Mouse (Mus musculus) limb, embryonic 12.5 days (tissue): Measurements from ENCODE around the gene Cryba1. TPM values are rescaled to one million over a fixed set of nuclear protein-coding genes. Genes with fewer than 3 reads are reported as not detected.
A peak's percentile ranks its signal among the peaks of the same experiment; 100 is the strongest.

Experiments
- ATAC-seq: fragments of 200-750 bp; cut with Nextera tagmentation; 2 replicates; pipeline ENCODE4 v1.8.0; 2017; ENCODE audit warnings: low read depth, moderate TSS enrichment; ENCODE audit not compliant: insufficient number of reproducible peaks, insufficient read depth, low FRiP score, low TSS enrichment
- H3K27ac ChIP-seq: fragments of 300-500 bp; sonication (generic); 2 replicates; pipeline ENCODE4 v1.5.1; 2016; ENCODE audit warnings: mild to moderate bottlenecking, moderate library complexity
- H3K27me3 ChIP-seq: fragments of 300-500 bp; sonication (generic); 2 replicates; pipeline ENCODE4 v1.6.1; 2016; ENCODE audit warnings: mild to moderate bottlenecking, moderate library complexity
- H3K36me3 ChIP-seq: fragments of 300-500 bp; sonication (generic); 2 replicates; pipeline ENCODE4 v1.6.1; 2016; ENCODE audit warnings: mild to moderate bottlenecking, moderate library complexity
- H3K4me1 ChIP-seq: fragments of 300-500 bp; sonication (generic); replicated peaks from 2 replicates; pipeline ENCODE4 v1.6.1; 2016
- H3K4me2 ChIP-seq: fragments of 300-500 bp; sonication (generic); 2 replicates; pipeline ENCODE4 v1.6.1; 2016; ENCODE audit warnings: mild to moderate bottlenecking, moderate library complexity
- H3K4me3 ChIP-seq: fragments of 300-500 bp; sonication (generic); replicated peaks from 2 replicates; pipeline ENCODE4 v1.5.1; 2016; ENCODE audit warnings: mild to moderate bottlenecking
- H3K9ac ChIP-seq: fragments of 300-500 bp; sonication (generic); replicated peaks from 2 replicates; pipeline ENCODE4 v1.6.1; 2016; ENCODE audit warnings: mild to moderate bottlenecking, moderate library complexity
- H3K9me3 ChIP-seq: fragments of 300-500 bp; sonication (generic); 2 replicates; pipeline ENCODE4 v1.6.1; 2016; ENCODE audit warnings: mild to moderate bottlenecking, moderate library complexity
- whole genome bisulfite sequencing: fragments of 180-500 bp; shearing (Covaris S2); methylation state at CpG from one replicate; pipeline ENCODE4 v1.1.7; 2016; 5-methylcytosine and 5-hydroxymethylcytosine counted together
- polyA plus RNA-seq: library from polyadenylated mRNA; unstranded; fragments of >200 nt; fragmentation: Nextera tagmentation; extraction: Ambion mirVana; gene quantifications from 2 replicates; pipeline ENCODE4 v1.2.1, GENCODE M21; 2016

The Cryba1 gene
- polyA plus RNA-seq, 1 experiment from 2014 or later, result not detected

DNA sequence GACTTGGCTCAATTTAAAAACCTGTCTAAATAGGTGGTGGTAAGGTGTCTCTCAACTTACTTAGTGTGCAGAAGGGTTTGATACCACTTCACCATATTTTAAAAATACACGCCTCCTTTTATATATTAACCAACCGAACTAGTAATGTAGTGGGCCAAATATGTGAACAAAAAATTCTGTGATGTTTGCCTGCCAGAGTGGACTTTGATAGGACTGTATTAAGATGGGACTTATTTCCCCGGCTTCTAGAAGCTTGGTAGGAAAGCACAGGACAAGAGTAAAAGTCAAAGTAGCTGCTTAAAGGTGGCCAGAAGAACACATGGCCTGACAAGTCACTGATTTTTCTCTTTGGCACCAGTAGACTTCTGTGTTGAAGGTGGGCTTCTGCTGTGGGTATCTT, 11.3 kb downstream of the Cryba1 start:
- Histone ChIP-seq H3K27me3 (no peaks in the 10 kb centered on the region), H3K4me3 (no peak overlapping the region), H3K9ac (no peak overlapping the region), H3K4me1 (no peaks in the 10 kb centered on the region), H3K36me3 (peaks cover 30% of the 10 kb centered on the region), H3K27ac (no peak overlapping the region), H3K4me2 (no peak overlapping the region), H3K9me3 (no peaks in the 10 kb centered on the region)
- 93% methylated on average over 3 of the region's 3 CpGs for WGBS
- ATAC-seq, result no peak

DNA sequence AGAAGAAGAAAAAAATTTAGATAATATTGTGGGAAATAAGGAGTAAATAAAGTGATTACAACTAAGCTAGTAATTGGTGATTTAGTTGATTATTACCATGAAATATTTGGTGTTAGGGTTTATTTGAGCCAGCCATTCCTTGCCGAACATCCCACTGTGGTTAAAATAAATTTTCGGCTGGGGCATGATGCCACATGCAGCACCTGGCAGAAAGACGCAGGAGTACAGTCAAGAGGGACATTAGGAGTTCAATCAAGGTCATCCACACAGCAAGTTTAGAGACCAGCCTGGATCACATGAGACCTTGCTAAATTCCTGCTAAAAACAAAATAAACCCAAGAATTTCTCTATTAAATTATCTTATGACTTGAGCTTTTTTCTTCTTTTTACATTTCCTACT, 16.0 kb downstream of the Cryba1 start:
- Histone ChIP-seq H3K4me2 (no peak overlapping the region), H3K4me3 (no peak overlapping the region), H3K27me3 (no peaks in the 10 kb centered on the region), H3K36me3 (peaks cover 59% of the 10 kb centered on the region), H3K9ac (no peak overlapping the region), H3K27ac (no peak overlapping the region), H3K4me1 (no peaks in the 10 kb centered on the region), H3K9me3 (no peaks in the 10 kb centered on the region)
- 74% methylated on average over 3 of the region's 3 CpGs for WGBS
- ATAC-seq, result no peak

DNA sequence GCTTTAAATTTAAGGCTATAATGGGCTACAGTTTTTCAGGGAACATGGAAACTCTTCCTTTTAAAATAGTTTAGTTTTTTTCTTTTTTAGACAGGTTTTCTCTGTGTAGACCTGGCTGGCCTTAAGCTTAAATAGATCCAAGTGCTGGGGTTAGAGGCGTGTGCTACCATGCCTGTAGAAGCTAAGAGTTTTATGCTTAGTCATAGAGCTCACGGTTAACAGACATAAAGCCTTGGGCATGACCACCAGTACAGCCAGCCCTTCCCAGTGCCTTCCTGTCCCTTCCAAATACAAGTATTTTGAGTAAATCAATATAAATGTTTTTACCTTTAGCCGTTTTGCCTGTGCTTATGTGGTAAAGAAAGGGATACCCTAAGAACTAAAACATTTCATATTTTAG, 19.2 kb downstream of the Cryba1 start:
- Histone ChIP-seq H3K27ac (no peak overlapping the region), H3K4me1 (no peaks in the 10 kb centered on the region), H3K36me3 (peaks cover 73% of the 10 kb centered on the region), H3K4me3 (no peak overlapping the region), H3K27me3 (no peaks in the 10 kb centered on the region), H3K9ac (no peak overlapping the region), H3K9me3 (no peaks in the 10 kb centered on the region), H3K4me2 (no peak overlapping the region)
- WGBS, result 88% methylated on average over 3 of the region's 3 CpGs
- ATAC-seq, result no peak

DNA sequence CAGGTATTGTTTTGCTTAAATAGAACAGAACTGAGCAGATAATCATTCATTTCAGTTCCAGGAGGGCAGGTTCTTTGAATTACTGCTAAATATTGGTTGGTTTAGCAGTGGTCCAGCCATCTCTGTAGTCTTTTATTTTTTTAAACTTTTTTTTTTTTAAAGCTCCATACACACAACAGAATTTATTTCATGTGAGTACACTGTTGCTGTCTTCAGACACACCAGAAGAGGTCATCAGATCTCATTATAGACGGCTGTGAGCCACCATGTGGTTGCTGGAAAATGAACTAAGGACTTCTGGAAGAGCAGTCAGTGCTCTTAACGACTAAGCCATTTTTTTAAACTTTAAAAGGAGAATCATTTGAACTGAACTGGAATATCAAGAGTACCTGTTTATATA, 27.9 kb downstream of the Cryba1 start:
- H3K36me3 ChIP-seq, result peaks cover 84% of the 10 kb centered on the region
- no peak overlapping the region for H3K9ac ChIP-seq
- no peak overlapping the region for H3K4me3 ChIP-seq
- no peaks in the 10 kb centered on the region for H3K9me3 ChIP-seq
- no peaks in the 10 kb centered on the region; the same call in 1 of the 2 replicates for H3K4me1 ChIP-seq
- WGBS, result 69% methylated on average over 2 of the region's 2 CpGs
- H3K27me3 ChIP-seq, result no peaks in the 10 kb centered on the region
- H3K27ac ChIP-seq, result no peak overlapping the region
- H3K4me2 ChIP-seq, result no peak overlapping the region
- no peak for ATAC-seq

DNA sequence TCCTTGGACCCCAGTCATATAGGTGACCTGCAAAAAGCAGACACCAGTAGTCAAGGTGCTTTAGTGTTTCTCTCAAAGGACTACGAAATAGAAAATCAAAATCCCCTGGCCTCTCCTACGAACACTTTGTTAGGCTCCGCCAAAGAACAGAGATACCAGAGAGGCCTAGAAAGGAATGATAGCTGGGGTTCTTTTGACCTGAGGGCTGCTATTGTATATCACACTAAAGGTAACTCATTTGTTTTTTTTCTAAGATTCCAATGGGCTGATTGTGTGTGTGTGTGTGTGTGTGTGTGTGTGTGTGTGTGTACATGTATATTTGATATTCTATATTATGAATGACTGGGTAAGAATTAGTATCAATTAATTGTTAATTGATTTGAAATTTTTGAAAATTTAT, 32.1 kb downstream of the Cryba1 start:
- peaks cover 6% of the 10 kb centered on the region for H3K4me1 ChIP-seq
- H3K4me3 ChIP-seq, result no peak overlapping the region
- WGBS, result 98% methylated on average over 3 of the region's 3 CpGs
- no peak for ATAC-seq
- no peaks in the 10 kb centered on the region for H3K9me3 ChIP-seq
- H3K36me3 ChIP-seq, result peaks cover 72% of the 10 kb centered on the region
- H3K9ac ChIP-seq, result no peak overlapping the region
- no peak overlapping the region for H3K27ac ChIP-seq
- H3K27me3 ChIP-seq, result no peaks in the 10 kb centered on the region
- H3K4me2 ChIP-seq, result no peak overlapping the region

DNA sequence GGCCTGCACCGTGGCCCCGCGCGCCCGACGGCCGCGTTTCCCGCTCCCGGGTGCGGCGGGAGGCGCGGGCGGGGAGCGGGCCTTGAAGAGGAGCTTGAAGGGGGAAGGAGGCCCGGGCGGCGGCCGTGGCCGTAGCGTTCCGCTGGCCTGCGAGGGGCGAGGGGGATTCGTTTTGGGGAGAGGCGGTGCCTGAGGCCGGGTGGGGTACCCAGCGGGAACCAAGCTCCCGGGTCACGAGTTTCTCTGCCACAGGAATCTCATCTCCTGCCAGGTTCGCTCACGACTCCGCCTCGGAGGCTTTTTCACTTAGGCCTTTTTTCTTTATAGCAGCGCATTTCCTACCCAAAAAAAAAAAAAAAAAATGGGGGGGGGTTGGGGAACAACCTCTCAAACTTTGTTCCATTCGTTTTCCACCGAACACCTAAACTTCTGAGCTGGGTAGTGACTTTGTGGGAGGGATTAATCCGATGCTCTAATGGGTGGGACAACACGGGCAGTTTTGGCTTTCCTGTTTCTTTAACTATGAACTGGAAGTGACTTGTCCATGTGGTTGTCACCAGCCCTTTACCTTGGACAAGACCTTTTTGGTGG, 37.4 kb downstream of the Cryba1 start:
- no peak for ATAC-seq
- under 1% methylated on average over 37 of the region's 40 CpGs for WGBS

DNA sequence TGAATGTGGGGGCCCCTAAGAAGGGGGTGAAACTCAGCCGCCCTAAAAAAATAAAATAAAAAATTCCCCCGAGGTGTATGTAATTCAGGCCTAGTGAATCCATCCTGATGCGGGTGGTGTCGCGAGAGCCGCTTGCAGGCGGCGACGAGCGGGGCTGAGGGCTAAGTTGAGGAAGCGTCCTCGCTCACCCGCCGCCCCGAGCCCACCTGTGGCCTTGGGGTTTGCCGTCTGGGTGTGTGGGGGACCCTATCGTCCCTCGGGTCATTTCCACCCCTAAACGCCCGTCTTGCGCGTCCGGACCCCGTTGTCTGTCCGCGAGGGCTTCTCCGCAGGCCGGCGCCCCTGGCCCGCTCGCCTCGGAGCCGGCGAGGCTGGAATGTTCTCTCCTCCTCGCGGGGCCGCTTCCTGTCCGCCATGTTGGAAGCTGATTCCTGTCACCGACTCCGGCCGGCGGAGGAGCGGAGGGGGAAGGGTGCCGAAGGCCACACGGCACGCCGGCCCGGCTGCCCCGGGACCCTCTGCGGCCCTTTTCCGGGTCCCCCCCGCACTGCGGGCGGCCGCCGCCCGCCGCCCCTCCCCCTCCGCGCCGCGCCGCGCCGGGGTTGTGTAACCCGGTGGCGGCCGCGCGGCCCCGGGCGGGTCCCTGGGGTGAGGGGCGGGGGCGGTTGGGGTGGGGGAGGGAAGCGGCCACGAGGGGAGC, 38.1 kb downstream of the Cryba1 start:
- ATAC-seq, result no peak
- H3K27me3 ChIP-seq, result no peaks in the 10 kb centered on the region
- peak overlapping the region; percentile 99 for H3K9ac ChIP-seq
- WGBS, result under 1% methylated on average over 58 of the region's 76 CpGs
- H3K36me3 ChIP-seq, result peaks cover 23% of the 10 kb centered on the region
- H3K4me2 ChIP-seq, result peak overlapping the region; percentile 75
- H3K4me3 ChIP-seq, result peak overlapping the region; percentile 99
- peaks cover 8% of the 10 kb centered on the region for H3K4me1 ChIP-seq
- H3K27ac ChIP-seq, result peak overlapping the region; percentile 98
- H3K9me3 ChIP-seq, result no peaks in the 10 kb centered on the region

More for the DNA sequence above, 37.4 kb downstream of the Cryba1 start:
- Histone ChIP-seq H3K27me3 (no peaks in the 10 kb centered on the region), H3K9ac (peak overlapping the region; percentile 99), H3K4me1 (peaks cover 8% of the 10 kb centered on the region), H3K27ac (peak overlapping the region; percentile 98), H3K4me3 (peak overlapping the region; percentile 99), H3K36me3 (peaks cover 30% of the 10 kb centered on the region), H3K9me3 (no peaks in the 10 kb centered on the region), H3K4me2 (peak overlapping the region; percentile 75)

DNA sequence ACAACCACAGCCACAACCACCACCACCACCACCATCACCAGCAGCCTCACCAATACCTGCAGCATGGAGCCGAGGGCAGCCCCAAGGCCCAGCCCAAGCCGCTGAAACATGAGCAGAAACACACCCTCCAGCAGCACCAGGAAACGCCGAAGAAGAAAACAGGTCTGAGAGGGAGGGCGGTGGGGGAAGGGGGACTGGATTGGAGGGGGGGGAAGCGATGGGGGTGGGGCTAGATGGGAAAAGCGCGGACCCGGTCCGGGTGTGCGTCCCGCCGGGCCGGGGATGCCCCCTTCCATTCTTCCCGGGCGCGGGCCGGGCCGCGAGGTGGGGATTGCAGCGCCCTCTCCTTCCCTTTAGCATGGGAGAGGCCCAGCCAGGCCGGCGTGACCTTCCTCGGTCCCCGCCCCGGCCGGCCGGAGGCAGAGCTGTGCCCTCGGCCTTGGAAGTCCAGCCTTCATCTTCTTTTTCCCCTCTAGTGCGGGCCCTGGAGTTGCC, 38.7 kb downstream of the Cryba1 start:
- Histone ChIP-seq H3K4me2 (peak overlapping the region; percentile 75), H3K4me3 (peak overlapping the region; percentile 99), H3K27me3 (no peaks in the 10 kb centered on the region), H3K36me3 (peaks cover 17% of the 10 kb centered on the region), H3K4me1 (peaks cover 8% of the 10 kb centered on the region), H3K9me3 (no peaks in the 10 kb centered on the region), H3K27ac (peak overlapping the region; percentile 98), H3K9ac (peak overlapping the region; percentile 99)
- 0% methylated on average over 18 of the region's 30 CpGs for WGBS
- peak; percentile 66 for ATAC-seq

DNA sequence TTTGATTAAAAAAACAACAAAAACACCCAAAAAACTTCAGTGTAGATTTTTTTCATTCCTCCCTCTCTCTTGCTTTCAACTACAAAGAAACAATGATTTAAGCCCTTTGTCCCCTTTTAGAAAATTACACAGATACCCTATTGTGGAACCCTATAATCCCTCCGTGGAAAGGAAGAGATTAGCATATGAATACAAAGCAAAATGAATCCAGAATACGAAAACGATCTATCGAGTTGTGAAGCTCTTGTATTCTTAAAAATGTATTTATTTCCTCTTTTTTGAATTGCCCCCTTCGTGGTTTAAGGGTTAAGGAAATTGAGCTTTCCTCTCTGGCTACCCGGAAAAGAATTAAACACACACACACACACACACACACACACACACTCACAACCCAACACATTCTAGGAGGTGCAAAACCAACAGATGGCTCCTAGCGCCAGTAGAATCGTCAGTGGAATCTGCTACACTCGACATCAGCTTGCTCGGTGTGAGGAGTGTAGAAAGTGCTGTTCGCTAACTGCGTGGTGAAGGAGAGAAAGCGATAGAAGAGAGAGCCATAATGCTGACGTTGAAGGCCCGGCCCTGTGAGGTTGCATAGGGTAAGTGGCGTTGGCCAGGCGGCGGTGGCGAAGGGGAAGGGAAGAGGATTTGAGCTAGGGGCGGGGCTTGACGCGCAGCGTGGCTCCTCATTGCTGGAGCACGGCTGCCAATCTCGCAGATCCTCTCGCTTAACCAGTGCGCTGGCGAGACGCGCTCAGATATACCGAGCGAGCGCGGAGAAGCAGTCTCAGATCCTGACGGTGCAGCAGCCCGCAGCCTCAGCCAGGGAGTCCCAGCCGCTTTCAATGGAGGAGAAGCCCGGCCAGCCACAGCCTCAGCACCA, 39.5 kb downstream of the Cryba1 start, which contains the start of gene Nufip2:
TSS of gene Nufip2 (plus strand) at position 773 of the 883 bp plus-strand sequence.
- peak; percentile 98 for ATAC-seq
- Histone ChIP-seq H3K4me3 (peak within 1 kb of the TSS; percentile 99), H3K9me3 (no peaks in the 10 kb centered on the region), H3K9ac (peak within 1 kb of the TSS; percentile 99), H3K36me3 (peaks cover 10% of the 10 kb centered on the region), H3K4me1 (peaks cover 8% of the 10 kb centered on the region), H3K27me3 (no peaks in the 10 kb centered on the region), H3K27ac (peak within 1 kb of the TSS; percentile 98), H3K4me2 (peak within 1 kb of the TSS; percentile 75)
- under 1% methylated on average over 38 of the region's 38 CpGs for WGBS

DNA sequence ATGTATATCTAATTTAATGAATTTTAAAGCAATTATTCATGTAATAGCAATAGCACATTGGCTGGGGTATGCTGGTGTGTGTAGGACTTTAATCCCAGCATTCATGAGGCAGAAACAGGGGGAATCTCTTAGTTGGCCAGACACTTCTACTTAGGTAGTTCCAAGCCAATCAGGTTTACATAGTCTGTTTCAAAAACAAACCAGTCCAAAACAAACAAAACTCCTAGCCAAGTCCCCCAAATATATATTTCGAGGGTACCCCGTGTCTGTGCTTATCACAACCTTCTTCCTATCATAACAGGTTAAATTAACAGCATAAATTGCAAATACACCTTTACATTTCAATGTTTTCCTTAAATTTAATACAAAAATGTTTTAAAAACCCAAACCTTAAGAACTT, 40.2 kb downstream of the Cryba1 start:
- ATAC-seq, result no peak
- H3K4me3 ChIP-seq, result no peak overlapping the region
- peaks cover 8% of the 10 kb centered on the region for H3K4me1 ChIP-seq
- H3K27me3 ChIP-seq, result no peaks in the 10 kb centered on the region
- H3K4me2 ChIP-seq, result no peak overlapping the region
- H3K36me3 ChIP-seq, result peaks cover 4% of the 10 kb centered on the region; the same call in 1 of the 2 replicates
- H3K9ac ChIP-seq, result no peak overlapping the region
- H3K27ac ChIP-seq, result no peak overlapping the region
- 70% methylated on average over 2 of the region's 2 CpGs for WGBS
- H3K9me3 ChIP-seq, result no peaks in the 10 kb centered on the region

DNA sequence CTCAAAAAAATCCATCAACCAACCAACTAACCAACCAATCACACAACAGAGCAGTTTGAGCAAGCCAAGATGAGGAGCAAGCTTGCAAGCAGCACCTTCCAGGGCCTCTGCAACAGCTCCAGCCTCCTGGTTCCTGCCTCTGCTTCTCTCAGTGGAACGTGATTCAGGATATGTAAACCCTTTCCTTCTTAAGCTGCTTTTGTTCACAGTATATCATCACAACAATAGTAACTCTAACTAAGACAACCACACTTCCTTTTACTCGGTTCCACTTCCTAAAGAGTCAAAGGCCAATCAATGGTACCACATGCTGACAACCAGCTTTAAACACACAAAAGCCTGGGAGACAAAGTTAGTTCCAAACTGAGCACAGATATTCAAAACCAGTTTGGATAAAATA, 45.1 kb downstream of the Cryba1 start:
- no peak overlapping the region for H3K9ac ChIP-seq
- no peaks in the 10 kb centered on the region for H3K4me1 ChIP-seq
- no peaks in the 10 kb centered on the region for H3K27me3 ChIP-seq
- H3K9me3 ChIP-seq, result no peaks in the 10 kb centered on the region
- WGBS, result 45% methylated on average over 2 of the region's 2 CpGs
- H3K27ac ChIP-seq, result no peak overlapping the region
- H3K4me2 ChIP-seq, result no peak overlapping the region
- H3K4me3 ChIP-seq, result no peak overlapping the region
- no peaks in the 10 kb centered on the region for H3K36me3 ChIP-seq
- ATAC-seq, result no peak
